Mouse (Mus musculus) intestine, embryonic 16.5 days (tissue): ENCODE measurements around the gene Sorbs1. TPM values are rescaled to one million over a fixed set of nuclear protein-coding genes. Genes with fewer than 3 reads are reported as not detected.

ENCODE experiments used
- ATAC-seq: fragments of 200-750 bp; cut with Nextera tagmentation; 2 replicates; pipeline ENCODE4 v1.8.0; 2017; ENCODE audit warnings: moderate TSS enrichment, moderate library complexity
- H3K27ac ChIP-seq: fragments of 300-500 bp; sonication (generic); 2 replicates; pipeline ENCODE4 v1.5.1; 2014; ENCODE audit warnings: mild to moderate bottlenecking, low read length
- H3K27me3 ChIP-seq: fragments of 300-500 bp; sonication (generic); replicated peaks from 2 replicates; pipeline ENCODE4 v1.6.1; 2014; ENCODE audit warnings: low read length, control low read depth, mixed read lengths; ENCODE audit not compliant: control insufficient read depth, insufficient read depth
- H3K36me3 ChIP-seq: fragments of 300-500 bp; sonication (generic); 2 replicates; pipeline ENCODE4 v1.6.1; 2014; ENCODE audit warnings: low read length, control low read depth; ENCODE audit not compliant: control insufficient read depth, insufficient read depth
- H3K4me1 ChIP-seq: fragments of 300-500 bp; sonication (generic); 2 replicates; pipeline ENCODE4 v1.6.1; 2014; ENCODE audit warnings: low read length, control low read depth, mixed read lengths; ENCODE audit not compliant: control insufficient read depth, insufficient read depth
- H3K4me2 ChIP-seq: fragments of 300-500 bp; sonication (generic); 2 replicates; pipeline ENCODE4 v1.6.1; 2014; ENCODE audit warnings: low read depth, low read length, control low read depth
- H3K4me3 ChIP-seq: fragments of 300-500 bp; sonication (generic); 2 replicates; pipeline ENCODE4 v1.5.1; 2014; ENCODE audit warnings: mild to moderate bottlenecking, low read length
- H3K9ac ChIP-seq: fragments of 300-500 bp; sonication (generic); 2 replicates; pipeline ENCODE4 v1.6.1; 2014; ENCODE audit warnings: low read depth, low read length
- H3K9me3 ChIP-seq: fragments of 300-500 bp; sonication (generic); 2 replicates; pipeline ENCODE4 v1.6.1; 2016; ENCODE audit warnings: low read length, control low read depth; ENCODE audit not compliant: control insufficient read depth
- WGBS: fragments of 180-500 bp; shearing (Covaris S2); extraction: QIAGEN DNeasy Blood & Tissue Kit; methylation state at CpG from one replicate; pipeline ENCODE4 v1.1.7; 2014; 5-methylcytosine and 5-hydroxymethylcytosine counted together
- polyA plus RNA-seq: library from polyadenylated mRNA; unstranded; fragments of >200 nt; fragmentation: Nextera tagmentation; extraction: Ambion mirVana; gene quantifications from 2 replicates; pipeline ENCODE4 v1.2.1, GENCODE M21; 2015

The Sorbs1 gene
- polyA plus RNA-seq, 1 experiment from 2014 or later: 84.3 TPM

DNA sequence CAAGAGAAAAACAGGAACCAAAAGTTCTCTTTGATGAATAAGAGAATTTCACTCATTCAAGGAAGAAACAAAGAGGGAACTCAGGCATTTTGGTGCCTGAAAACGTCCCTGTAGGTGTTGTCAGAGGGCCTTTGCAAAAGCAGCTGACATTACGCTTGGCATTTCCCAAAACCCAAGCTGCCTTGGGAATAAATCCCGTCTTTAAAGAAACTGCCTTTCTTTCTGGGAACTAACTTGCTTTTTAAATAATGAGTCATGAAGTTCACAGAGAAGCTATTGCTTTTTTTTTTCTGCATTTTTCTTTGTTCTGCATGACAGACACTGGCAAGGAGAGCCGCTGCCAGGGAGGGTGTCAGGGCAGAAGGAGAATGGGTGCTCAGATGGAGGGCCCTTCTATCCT is 141.7 kb downstream of the Sorbs1 start:
- no peak for ATAC-seq
- Histone ChIP-seq H3K4me3 (no peak overlapping the region), H3K36me3 (no peaks in the 10 kb centered on the region), H3K9ac (no peak overlapping the region), H3K27me3 (no peaks in the 10 kb centered on the region), H3K4me1 (peaks cover 14% of the 10 kb centered on the region), H3K4me2 (no peak overlapping the region), H3K9me3 (no peaks in the 10 kb centered on the region), H3K27ac (no peak overlapping the region)
- 72% methylated on average over 4 of the region's 4 CpGs for WGBS

DNA sequence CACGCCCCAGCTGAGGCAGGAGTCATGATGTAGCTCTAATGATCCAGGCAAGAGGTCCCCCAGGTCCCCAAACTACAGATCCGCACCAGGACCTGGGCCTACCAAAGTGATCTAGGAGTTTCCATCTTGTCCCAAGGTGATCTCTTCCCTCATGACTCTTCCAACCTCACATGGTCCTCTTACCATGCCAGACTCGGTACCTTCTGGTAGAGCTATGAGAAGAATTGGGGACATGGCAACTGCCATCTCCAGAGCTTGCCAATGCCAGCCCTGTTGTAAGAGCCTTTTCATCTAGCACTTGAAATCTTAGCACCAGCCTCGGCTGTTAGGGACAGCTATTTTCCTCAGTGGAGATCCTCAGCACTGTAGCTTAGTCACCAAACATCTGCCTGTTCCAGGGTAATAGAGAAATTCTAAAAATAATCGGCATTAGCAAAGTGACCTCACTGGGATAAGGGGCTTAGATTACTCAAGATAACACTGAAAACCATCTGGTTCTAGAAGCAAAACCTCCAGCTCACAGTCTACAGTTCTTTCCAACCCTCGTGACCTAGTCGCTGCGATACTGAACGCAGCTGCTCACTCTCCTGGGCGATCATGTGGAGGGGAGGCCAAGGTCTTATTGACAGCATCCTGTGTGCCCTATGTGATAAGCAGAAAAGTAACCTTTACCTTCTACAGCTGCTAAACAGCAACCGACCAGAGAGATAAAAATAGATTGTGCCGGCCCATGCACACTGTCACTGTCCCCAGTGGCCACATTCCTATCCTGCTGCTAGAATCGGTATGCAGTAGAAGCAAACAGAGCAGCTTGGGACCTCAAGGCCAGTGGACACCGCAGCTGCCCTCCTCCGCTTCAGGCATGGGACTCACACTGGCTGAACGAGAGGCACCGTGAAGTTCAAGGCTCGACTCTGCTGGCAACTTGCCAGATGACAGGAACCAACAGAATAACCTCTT is 143.4 kb downstream of the Sorbs1 start:
- ATAC-seq: peak; percentile 88
- H3K9me3 ChIP-seq: no peaks in the 10 kb centered on the region
- H3K36me3 ChIP-seq: no peaks in the 10 kb centered on the region
- no peak overlapping the region for H3K4me2 ChIP-seq
- no peak overlapping the region for H3K9ac ChIP-seq
- peaks cover 17% of the 10 kb centered on the region for H3K4me1 ChIP-seq
- H3K27me3 ChIP-seq: no peaks in the 10 kb centered on the region
- no peak overlapping the region for H3K4me3 ChIP-seq
- WGBS: 42% methylated on average over 18 of the region's 18 CpGs
- H3K27ac ChIP-seq: peak overlapping the region; percentile 71

DNA sequence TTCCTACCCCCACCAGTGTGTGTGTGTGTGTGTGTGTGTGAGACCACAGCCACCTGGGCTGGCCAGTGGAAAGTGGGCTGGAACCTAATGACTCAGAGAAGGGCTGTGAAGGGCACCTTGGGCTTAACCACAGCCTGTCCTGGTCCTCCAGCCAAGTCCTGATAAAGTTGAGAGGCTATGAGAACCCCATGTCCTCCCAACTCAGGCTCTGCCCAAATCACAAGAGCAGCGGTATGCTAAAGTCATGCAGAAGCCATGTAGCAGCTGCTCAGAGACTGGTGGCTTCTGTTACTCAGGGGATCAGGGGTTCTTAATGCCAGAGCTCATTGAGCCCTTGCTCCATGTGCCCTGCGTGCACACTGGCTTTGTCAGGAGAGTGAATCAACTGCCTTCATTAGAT is 145.1 kb downstream of the Sorbs1 start:
- 91% methylated on average over 2 of the region's 2 CpGs for WGBS
- H3K27me3 ChIP-seq: no peaks in the 10 kb centered on the region
- H3K4me2 ChIP-seq: no peak overlapping the region
- no peak overlapping the region for H3K27ac ChIP-seq
- peaks cover 3% of the 10 kb centered on the region; the same call in 1 of the 2 replicates for H3K36me3 ChIP-seq
- H3K4me1 ChIP-seq: peaks cover 17% of the 10 kb centered on the region
- no peak overlapping the region for H3K9ac ChIP-seq
- no peaks in the 10 kb centered on the region for H3K9me3 ChIP-seq
- no peak overlapping the region for H3K4me3 ChIP-seq
- no peak for ATAC-seq

DNA sequence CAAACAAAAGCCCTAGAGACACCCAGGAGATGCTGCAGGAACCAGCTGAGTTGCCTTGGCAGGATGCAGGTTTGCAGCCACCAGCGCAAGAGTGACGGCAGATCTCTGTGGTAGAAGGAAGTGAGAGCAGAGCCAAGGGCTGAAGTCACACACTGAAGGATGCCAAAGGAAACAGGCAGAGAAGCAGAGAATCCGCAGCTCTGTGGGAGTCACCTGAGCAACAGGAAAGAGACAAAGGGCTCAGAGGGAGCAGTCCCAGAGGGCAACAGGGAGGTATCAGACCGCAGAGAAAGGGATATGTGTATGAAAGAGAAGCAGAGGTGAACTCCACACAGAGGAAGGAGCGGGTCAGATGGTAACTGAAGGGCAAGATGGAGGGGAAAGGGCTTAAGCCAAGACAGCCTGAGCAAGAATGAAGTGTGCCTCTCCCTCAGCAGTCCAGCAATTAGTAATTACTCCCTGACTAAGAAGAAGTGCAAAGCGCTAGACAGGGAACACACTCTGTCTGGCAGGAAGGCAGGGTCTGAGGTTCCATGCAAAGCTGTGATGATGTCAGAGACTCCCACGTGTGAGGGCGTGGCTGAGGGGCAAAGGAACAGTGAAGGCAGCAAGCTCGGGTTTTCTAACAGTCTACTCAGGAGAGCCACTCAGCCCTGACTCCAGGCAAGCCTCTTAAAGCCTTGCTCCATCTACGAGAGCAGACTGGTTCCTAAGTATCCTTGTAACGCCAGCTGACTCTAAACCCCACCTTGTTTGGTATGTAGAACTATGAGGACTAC is 147.2 kb downstream of the Sorbs1 start:
- peaks cover 17% of the 10 kb centered on the region for H3K4me1 ChIP-seq
- no peaks in the 10 kb centered on the region for H3K9me3 ChIP-seq
- H3K27ac ChIP-seq: peak overlapping the region; percentile 15; the same call in 1 of the 2 replicates
- no peak overlapping the region for H3K9ac ChIP-seq
- 0 out of 2 replicates have a peak overlapping the region, but pooled peaks have one; percentile 11 for H3K4me2 ChIP-seq
- no peak overlapping the region for H3K4me3 ChIP-seq
- peak; percentile 64 for ATAC-seq
- 36% methylated on average over 11 of the region's 11 CpGs for WGBS
- no peaks in the 10 kb centered on the region for H3K27me3 ChIP-seq
- peaks cover 6% of the 10 kb centered on the region; the same call in 1 of the 2 replicates for H3K36me3 ChIP-seq

DNA sequence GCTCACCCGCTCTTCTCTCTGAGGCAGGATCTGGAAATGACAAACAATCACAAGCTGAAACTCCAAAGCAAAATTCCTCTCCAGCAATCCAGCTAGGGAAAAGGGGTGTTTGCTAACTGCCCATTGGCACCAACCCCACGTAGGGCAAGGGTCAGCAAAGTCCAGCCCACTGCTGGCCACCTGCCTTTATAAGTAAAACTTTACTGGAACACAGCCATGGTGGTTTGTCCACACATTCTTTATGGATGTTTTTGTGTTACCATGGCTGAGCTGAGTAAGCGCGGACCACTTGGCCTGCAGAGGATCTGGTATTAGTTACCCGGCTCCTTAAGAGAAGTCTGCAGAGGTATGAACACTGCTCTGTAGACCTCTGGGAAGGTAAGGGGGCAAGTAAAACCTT is 148.4 kb downstream of the Sorbs1 start:
- ATAC-seq: no peak
- Histone ChIP-seq H3K4me2 (no peak overlapping the region), H3K4me3 (no peak overlapping the region), H3K36me3 (peaks cover 6% of the 10 kb centered on the region; the same call in 1 of the 2 replicates), H3K9me3 (no peaks in the 10 kb centered on the region), H3K27ac (no peak overlapping the region), H3K9ac (no peak overlapping the region), H3K27me3 (no peaks in the 10 kb centered on the region), H3K4me1 (peaks cover 6% of the 10 kb centered on the region; the same call in 1 of the 2 replicates)
- WGBS: 90% methylated on average over 5 of the region's 5 CpGs

DNA sequence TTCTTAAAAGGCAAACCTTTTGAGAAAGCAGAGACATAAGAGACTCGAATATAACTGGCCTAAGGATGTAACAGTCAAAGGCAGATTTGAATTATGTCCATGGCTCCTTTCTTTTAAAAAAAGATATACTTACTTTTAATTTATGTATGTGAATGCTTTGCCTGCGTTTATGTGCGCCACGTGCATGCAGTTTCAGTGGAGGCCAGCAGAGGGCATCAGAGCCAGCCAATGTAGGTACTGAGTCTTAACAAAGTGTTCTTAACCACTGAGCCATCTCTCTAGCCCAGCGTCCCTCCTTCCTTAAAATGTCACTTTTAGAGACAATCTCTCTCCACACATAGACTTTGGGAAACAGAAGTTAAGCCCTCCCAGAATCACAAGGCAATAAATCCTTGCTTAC is 150.1 kb downstream of the Sorbs1 start:
- H3K4me2 ChIP-seq: no peak overlapping the region
- H3K4me1 ChIP-seq: 0 out of 2 replicates have a peak, but pooled peaks cover 2% of the 10 kb centered on the region
- H3K27ac ChIP-seq: no peak overlapping the region
- no peaks in the 10 kb centered on the region for H3K9me3 ChIP-seq
- ATAC-seq: no peak
- no peaks in the 10 kb centered on the region for H3K27me3 ChIP-seq
- H3K36me3 ChIP-seq: peaks cover 6% of the 10 kb centered on the region; the same call in 1 of the 2 replicates
- no peak overlapping the region for H3K4me3 ChIP-seq
- H3K9ac ChIP-seq: no peak overlapping the region
- 93% methylated on average over 5 of the region's 5 CpGs for WGBS

DNA sequence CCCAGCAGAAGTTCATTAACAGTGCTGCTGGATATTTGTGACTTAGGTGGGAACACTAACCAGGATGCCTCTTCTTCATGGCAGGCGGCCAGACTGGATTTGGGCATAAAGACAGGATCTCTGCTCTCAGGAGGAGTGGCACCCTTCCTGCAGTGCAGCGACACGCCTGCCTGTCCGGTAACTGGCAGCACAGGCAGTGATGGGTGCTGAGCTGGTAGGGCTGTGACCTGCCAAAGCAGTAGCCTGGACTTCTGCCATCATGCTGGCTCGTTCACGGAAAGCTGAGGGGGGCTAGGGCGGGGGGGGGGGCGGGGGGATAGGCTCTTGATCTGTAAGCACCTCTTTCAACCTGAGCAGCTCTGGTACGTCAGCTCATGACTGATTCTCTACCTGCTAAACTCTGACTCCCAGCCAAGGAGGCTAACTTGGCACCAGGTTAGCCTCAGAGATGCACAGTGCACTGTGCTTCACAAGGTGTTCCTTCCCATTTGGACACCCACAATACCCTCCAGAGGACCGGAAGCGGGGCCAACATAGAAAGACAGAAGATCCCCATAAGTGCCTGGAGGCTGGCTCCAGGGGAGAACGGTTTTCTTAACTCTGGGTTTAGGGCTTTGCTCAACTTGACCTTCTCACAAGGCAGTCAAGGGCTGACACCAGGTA is 151.2 kb downstream of the Sorbs1 start:
- 78% methylated on average over 12 of the region's 12 CpGs for WGBS
- ATAC-seq: no peak
- H3K27me3 ChIP-seq: no peaks in the 10 kb centered on the region
- H3K4me1 ChIP-seq: 0 out of 2 replicates have a peak, but pooled peaks cover 2% of the 10 kb centered on the region
- no peak overlapping the region for H3K27ac ChIP-seq
- H3K36me3 ChIP-seq: peaks cover 6% of the 10 kb centered on the region; the same call in 1 of the 2 replicates
- no peak overlapping the region for H3K4me2 ChIP-seq
- H3K9ac ChIP-seq: no peak overlapping the region
- no peaks in the 10 kb centered on the region for H3K9me3 ChIP-seq
- no peak overlapping the region for H3K4me3 ChIP-seq

DNA sequence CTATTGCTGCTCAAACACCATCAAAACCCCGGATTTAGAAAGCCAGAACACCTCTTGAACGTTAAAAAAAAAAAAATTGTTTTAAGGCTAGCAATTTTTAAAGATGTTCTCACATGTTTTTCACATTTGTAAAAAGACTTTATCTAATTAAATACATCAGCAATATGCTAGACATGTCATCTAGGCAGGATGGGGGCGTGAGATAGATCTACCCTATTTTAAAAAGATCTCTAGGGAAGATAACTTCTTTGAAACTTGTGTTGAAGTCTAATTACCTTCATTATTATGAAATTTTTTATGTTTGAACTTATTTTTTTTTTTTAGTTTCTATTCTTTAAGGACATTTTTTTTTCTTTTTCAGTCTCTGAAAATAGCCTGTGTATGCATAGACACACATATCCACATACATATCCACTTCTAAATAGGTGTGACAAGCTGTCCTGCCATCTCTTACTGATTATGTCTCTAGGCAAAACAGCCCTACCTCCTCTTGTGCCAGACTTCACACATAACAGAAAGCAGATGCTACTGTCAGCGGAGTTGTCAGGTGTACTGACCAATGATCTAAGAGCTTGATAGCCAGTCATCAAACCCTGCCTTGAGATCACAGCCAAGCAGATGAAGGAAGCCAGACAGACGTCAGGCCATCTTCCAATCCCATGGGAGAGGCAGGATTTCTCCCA is 153.7 kb downstream of the Sorbs1 start:
- H3K4me1 ChIP-seq: 0 out of 2 replicates have a peak, but pooled peaks cover 2% of the 10 kb centered on the region
- H3K4me2 ChIP-seq: no peak overlapping the region
- H3K36me3 ChIP-seq: peaks cover 6% of the 10 kb centered on the region; the same call in 1 of the 2 replicates
- no peak overlapping the region for H3K4me3 ChIP-seq
- no peaks in the 10 kb centered on the region for H3K27me3 ChIP-seq
- no peak for ATAC-seq
- H3K9ac ChIP-seq: no peak overlapping the region
- 77% methylated on average over 5 of the region's 5 CpGs for WGBS
- no peaks in the 10 kb centered on the region for H3K9me3 ChIP-seq
- H3K27ac ChIP-seq: peak overlapping the region; percentile 16; the same call in 1 of the 2 replicates
